Mouse (Mus musculus) midbrain, embryonic 10.5 days (tissue): ENCODE results near the gene Gm48551. TPM values are rescaled to one million over a fixed set of nuclear protein-coding genes. Genes with fewer than 3 reads are reported as not detected.

ENCODE experiments used
- DNase-seq: peaks from one replicate; pipeline ENCODE4 v3.0.0-alpha.2; 2017; ENCODE audit warnings: low spot score
- H3K27ac ChIP-seq: fragments of 300-500 bp; sonication (generic); replicated peaks from 2 replicates; pipeline ENCODE4 v1.5.1; 2016; ENCODE audit warnings: mild to moderate bottlenecking
- H3K27me3 ChIP-seq: fragments of 300-500 bp; sonication (generic); 2 replicates; pipeline ENCODE4 v1.6.1; 2016; ENCODE audit warnings: low read depth, mild to moderate bottlenecking; ENCODE audit not compliant: poor library complexity, severe bottlenecking
- H3K36me3 ChIP-seq: fragments of 300-500 bp; sonication (generic); 2 replicates; pipeline ENCODE4 v1.6.1; 2016; ENCODE audit warnings: mild to moderate bottlenecking, moderate library complexity
- H3K4me1 ChIP-seq: fragments of 300-500 bp; sonication (generic); 2 replicates; pipeline ENCODE4 v1.6.1; 2016
- H3K4me3 ChIP-seq: fragments of 300-500 bp; sonication (generic); 2 replicates; pipeline ENCODE4 v1.5.1; 2016; ENCODE audit warnings: mild to moderate bottlenecking, moderate library complexity
- H3K9me3 ChIP-seq: fragments of 300-500 bp; sonication (generic); replicated peaks from 2 replicates; pipeline ENCODE4 v1.6.1; 2016; ENCODE audit warnings: mild to moderate bottlenecking
- WGBS: fragments of 180-500 bp; shearing (Covaris S2); methylation state at CpG from one replicate; pipeline ENCODE4 v1.1.7; 2016; 5-methylcytosine and 5-hydroxymethylcytosine counted together
- polyA plus RNA-seq: library from polyadenylated mRNA; unstranded; fragments of >200 nt; fragmentation: Nextera tagmentation; extraction: Ambion mirVana; gene quantifications from 2 replicates; pipeline ENCODE4 v1.2.1, GENCODE M21; 2016

Gm48551 gene
- polyA plus RNA-seq, 1 experiment from 2014 or later, result 2.9 TPM

GRCm38 (mm10) chr10:81421041-81421796, 37.0 kb downstream of the Gm48551 start:
- H3K36me3 ChIP-seq, result no peaks in the 10 kb centered on the region
- H3K27ac ChIP-seq, result no peak overlapping the region
- H3K27me3 ChIP-seq, result peaks cover 92% of the 10 kb centered on the region
- DNase-seq, result no peak
- WGBS, result 83% methylated on average over 4 of the region's 4 CpGs
- H3K4me1 ChIP-seq, result peaks cover 52% of the 10 kb centered on the region
- no peak overlapping the region for H3K4me3 ChIP-seq
- H3K9me3 ChIP-seq, result no peaks in the 10 kb centered on the region; the same call in 1 of the 2 replicates

- H3K36me3 ChIP-seq, result no peaks in the 10 kb centered on the region
- H3K4me3 ChIP-seq, result no peak overlapping the region
- no peaks in the 10 kb centered on the region; the same call in 1 of the 2 replicates for H3K9me3 ChIP-seq
- peaks cover 52% of the 10 kb centered on the region for H3K4me1 ChIP-seq
- H3K27ac ChIP-seq, result no peak overlapping the region
- no peak for DNase-seq
- 76% methylated on average over 5 of the region's 5 CpGs for WGBS
- peaks cover 97% of the 10 kb centered on the region for H3K27me3 ChIP-seq
Observed at GRCm38 (mm10) chr10:81421797-81422100, 37.5 kb downstream of the Gm48551 start.

GRCm38 (mm10) chr10:81422191-81422590, 37.9 kb downstream of the Gm48551 start:
- Histone ChIP-seq H3K9me3 (no peaks in the 10 kb centered on the region; the same call in 1 of the 2 replicates), H3K27me3 (peaks cover 97% of the 10 kb centered on the region), H3K4me1 (peaks cover 52% of the 10 kb centered on the region), H3K4me3 (no peak overlapping the region), H3K36me3 (no peaks in the 10 kb centered on the region), H3K27ac (no peak overlapping the region)
- WGBS, result 82% methylated on average over 6 of the region's 6 CpGs
- no peak for DNase-seq

GRCm38 (mm10) chr10:81422661-81423217, 38.5 kb downstream of the Gm48551 start:
- no peak for DNase-seq
- H3K4me3 ChIP-seq, result no peak overlapping the region
- peaks cover 97% of the 10 kb centered on the region for H3K27me3 ChIP-seq
- no peaks in the 10 kb centered on the region for H3K36me3 ChIP-seq
- no peak overlapping the region for H3K27ac ChIP-seq
- H3K4me1 ChIP-seq, result peaks cover 48% of the 10 kb centered on the region
- WGBS, result 84% methylated on average over 3 of the region's 3 CpGs
- no peaks in the 10 kb centered on the region; the same call in 1 of the 2 replicates for H3K9me3 ChIP-seq

GRCm38 (mm10) chr10:81423476-81424245, 39.4 kb downstream of the Gm48551 start:
- H3K4me3 ChIP-seq, result peak overlapping the region; percentile 14; the same call in 1 of the 2 replicates
- no peak for DNase-seq
- 62% methylated on average over 4 of the region's 4 CpGs for WGBS
- H3K27me3 ChIP-seq, result peaks cover 97% of the 10 kb centered on the region
- H3K4me1 ChIP-seq, result peaks cover 40% of the 10 kb centered on the region
- no peak overlapping the region for H3K27ac ChIP-seq
- no peaks in the 10 kb centered on the region for H3K36me3 ChIP-seq
- no peaks in the 10 kb centered on the region; the same call in 1 of the 2 replicates for H3K9me3 ChIP-seq

GRCm38 (mm10) chr10:81424246-81425051, 40.2 kb downstream of the Gm48551 start:
- Histone ChIP-seq H3K27ac (no peak overlapping the region), H3K4me1 (peaks cover 39% of the 10 kb centered on the region), H3K36me3 (no peaks in the 10 kb centered on the region), H3K4me3 (peak overlapping the region; percentile 14; the same call in 1 of the 2 replicates), H3K27me3 (peaks cover 98% of the 10 kb centered on the region), H3K9me3 (no peaks in the 10 kb centered on the region; the same call in 1 of the 2 replicates)
- 3% methylated on average over 25 of the region's 25 CpGs for WGBS
- peak; percentile 20 for DNase-seq

GRCm38 (mm10) chr10:81425236-81425850, 41.1 kb downstream of the Gm48551 start:
- no peaks in the 10 kb centered on the region for H3K36me3 ChIP-seq
- DNase-seq, result peak; percentile 21
- H3K27me3 ChIP-seq, result peaks cover 91% of the 10 kb centered on the region
- WGBS, result 27% methylated on average over 10 of the region's 10 CpGs
- H3K4me1 ChIP-seq, result peaks cover 44% of the 10 kb centered on the region
- no peaks in the 10 kb centered on the region; the same call in 1 of the 2 replicates for H3K9me3 ChIP-seq
- H3K4me3 ChIP-seq, result no peak overlapping the region
- H3K27ac ChIP-seq, result no peak overlapping the region

- Histone ChIP-seq H3K27me3 (peaks cover 88% of the 10 kb centered on the region), H3K27ac (no peak overlapping the region), H3K9me3 (no peaks in the 10 kb centered on the region; the same call in 1 of the 2 replicates), H3K36me3 (no peaks in the 10 kb centered on the region), H3K4me3 (peak overlapping the region; percentile 45), H3K4me1 (peaks cover 49% of the 10 kb centered on the region)
- peak; percentile 28 for DNase-seq
- 3% methylated on average over 29 of the region's 33 CpGs for WGBS
Observed at GRCm38 (mm10) chr10:81426081-81426671, 41.9 kb downstream of the Gm48551 start.

GRCm38 (mm10) chr10:81426897-81427296, 42.6 kb downstream of the Gm48551 start:
- H3K27me3 ChIP-seq, result peaks cover 88% of the 10 kb centered on the region
- peak overlapping the region; percentile 45 for H3K4me3 ChIP-seq
- DNase-seq, result peak; percentile 26
- H3K27ac ChIP-seq, result no peak overlapping the region
- no peaks in the 10 kb centered on the region; the same call in 1 of the 2 replicates for H3K9me3 ChIP-seq
- WGBS, result under 1% methylated on average over 37 of the region's 38 CpGs
- H3K4me1 ChIP-seq, result peaks cover 55% of the 10 kb centered on the region
- no peaks in the 10 kb centered on the region for H3K36me3 ChIP-seq

GRCm38 (mm10) chr10:81427327-81427726, 43.1 kb downstream of the Gm48551 start:
- H3K4me1 ChIP-seq, result peaks cover 55% of the 10 kb centered on the region
- WGBS, result 38% methylated on average over 3 of the region's 3 CpGs
- H3K36me3 ChIP-seq, result no peaks in the 10 kb centered on the region
- peaks cover 88% of the 10 kb centered on the region for H3K27me3 ChIP-seq
- H3K4me3 ChIP-seq, result peak overlapping the region; percentile 45
- no peaks in the 10 kb centered on the region; the same call in 1 of the 2 replicates for H3K9me3 ChIP-seq
- H3K27ac ChIP-seq, result no peak overlapping the region
- no peak for DNase-seq

- WGBS, result 75% methylated on average over 8 of the region's 8 CpGs
- H3K9me3 ChIP-seq, result no peaks in the 10 kb centered on the region; the same call in 1 of the 2 replicates
- no peak overlapping the region for H3K4me3 ChIP-seq
- H3K27ac ChIP-seq, result no peak overlapping the region
- H3K36me3 ChIP-seq, result no peaks in the 10 kb centered on the region
- H3K4me1 ChIP-seq, result peaks cover 59% of the 10 kb centered on the region
- peaks cover 85% of the 10 kb centered on the region for H3K27me3 ChIP-seq
- peak; percentile 11 for DNase-seq
Observed at GRCm38 (mm10) chr10:81427804-81428506, 43.7 kb downstream of the Gm48551 start.
